Mouse (Mus musculus): Measurements from ENCODE around the gene Igfbp1. TPM values are rescaled to one million over a fixed set of nuclear protein-coding genes. Genes with fewer than 3 reads are reported as not detected.

The Igfbp1 gene
- polyA plus RNA-seq (2015; fragmentation: Nextera tagmentation; extraction: Ambion mirVana) = 3.3 and 6.4 TPM in 2 replicates

DNA sequence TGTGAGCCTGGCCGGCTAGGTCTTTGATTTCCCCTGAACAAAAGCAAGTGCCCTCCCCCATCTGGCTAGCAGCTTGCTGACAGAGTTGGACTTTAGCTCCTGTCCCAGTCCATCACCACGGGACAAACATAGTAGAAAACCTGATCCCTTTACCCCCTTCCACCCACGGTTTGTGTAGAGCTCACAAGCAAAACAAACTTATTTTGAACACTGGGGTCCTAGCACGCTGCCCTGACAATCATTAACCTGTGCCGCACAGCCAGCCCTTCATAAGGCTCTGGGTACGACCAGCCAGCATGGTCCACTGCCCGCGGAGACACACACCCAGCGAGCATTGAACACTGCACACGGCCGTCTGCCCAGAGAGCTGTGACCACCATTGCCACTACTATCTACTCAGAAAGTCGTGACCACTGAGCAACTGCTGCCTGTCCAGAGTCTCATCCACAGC lies at the start of gene Igfbp1:
Gene Igfbp1 (plus strand): TSS at position 292 of the 451 bp plus-strand sequence.
- Histone ChIP-seq H3K9ac (ENCODE audit: low read depth, low read length) (no peak within 1 kb of the TSS), H3K9me3 (ENCODE audit: control insufficient read depth, low read length) (no peaks in the 10 kb centered on the region), H3K4me3 (ENCODE audit: low read length) (no peak within 1 kb of the TSS), H3K27ac (ENCODE audit: low read length) (no peak within 1 kb of the TSS), H3K36me3 (ENCODE audit: control insufficient read depth, insufficient read depth, low read length) (no peaks in the 10 kb centered on the region), H3K4me2 (ENCODE audit: low read depth, low read length) (no peak within 1 kb of the TSS), H3K27me3 (replicated peaks; ENCODE audit: control insufficient read depth, insufficient read depth, low read length) (no peaks in the 10 kb centered on the region), H3K4me1 (ENCODE audit: control insufficient read depth, insufficient read depth, low read length) (peaks cover 6% of the 10 kb centered on the region; the same call in 1 of the 2 replicates)
- WGBS = 45% methylated on average over 12 of the region's 12 CpGs
- ATAC-seq = peak; percentile 60

DNA sequence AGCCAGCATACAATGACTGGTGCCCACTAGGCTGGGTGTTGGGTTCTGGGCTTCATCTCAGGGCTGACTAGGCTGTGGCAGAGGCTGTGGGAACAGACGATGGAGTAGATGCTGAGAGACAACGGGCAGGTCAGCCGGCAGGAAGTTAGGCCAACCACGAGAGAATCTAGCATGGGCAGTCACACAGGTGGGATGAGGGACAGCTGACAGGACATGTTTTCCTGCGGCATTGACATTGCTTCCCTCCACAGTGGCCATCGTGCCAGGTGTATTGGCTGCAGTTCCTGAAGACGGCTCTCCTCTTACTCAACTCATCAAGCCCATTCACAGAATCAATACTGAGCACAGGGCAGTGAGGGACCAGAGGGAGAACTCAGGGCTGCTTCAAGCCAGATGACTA lies 49.6 kb upstream of the Igfbp1 start:
- H3K9me3 ChIP-seq (ENCODE audit: control insufficient read depth, low read length) = no peaks in the 10 kb centered on the region
- WGBS = 92% methylated on average over 7 of the region's 7 CpGs
- no peak overlapping the region for H3K27ac ChIP-seq (ENCODE audit: low read length)
- no peak overlapping the region for H3K4me3 ChIP-seq (ENCODE audit: low read length)
- no peak for ATAC-seq
- H3K9ac ChIP-seq (ENCODE audit: low read depth, low read length) = no peak overlapping the region
- H3K36me3 ChIP-seq (ENCODE audit: control insufficient read depth, insufficient read depth, low read length) = no peaks in the 10 kb centered on the region
- H3K4me2 ChIP-seq (ENCODE audit: low read depth, low read length) = no peak overlapping the region
- H3K27me3 ChIP-seq (replicated peaks; ENCODE audit: control insufficient read depth, insufficient read depth, low read length) = no peaks in the 10 kb centered on the region
- no peaks in the 10 kb centered on the region for H3K4me1 ChIP-seq (ENCODE audit: control insufficient read depth, insufficient read depth, low read length)

DNA sequence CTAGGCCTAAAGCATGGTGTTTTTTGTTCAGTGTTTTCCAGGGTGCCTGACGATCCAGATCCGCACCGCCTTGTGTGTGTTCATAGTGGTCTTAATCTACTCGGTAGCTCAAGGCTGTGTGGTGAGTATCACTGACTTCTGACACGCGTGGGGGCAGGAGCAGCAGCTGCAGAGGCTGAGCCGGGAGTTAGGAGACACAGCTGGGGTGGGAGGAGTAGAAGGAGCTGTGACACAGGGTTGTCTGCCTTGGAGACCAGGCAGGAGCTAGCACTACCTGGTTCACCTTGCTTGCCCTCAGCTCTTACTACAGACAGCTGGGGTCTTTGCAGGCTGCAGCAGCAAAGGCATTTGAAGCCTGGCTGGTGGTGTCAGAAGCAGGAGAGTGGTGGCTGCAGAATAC lies 48.1 kb upstream of the Igfbp1 start:
- no peaks in the 10 kb centered on the region for H3K9me3 ChIP-seq (ENCODE audit: control insufficient read depth, low read length)
- H3K27me3 ChIP-seq (replicated peaks; ENCODE audit: control insufficient read depth, insufficient read depth, low read length) = no peaks in the 10 kb centered on the region
- ATAC-seq = no peak
- H3K4me3 ChIP-seq (ENCODE audit: low read length) = no peak overlapping the region
- WGBS = 68% methylated on average over 7 of the region's 7 CpGs
- H3K9ac ChIP-seq (ENCODE audit: low read depth, low read length) = no peak overlapping the region
- H3K27ac ChIP-seq (ENCODE audit: low read length) = no peak overlapping the region
- H3K36me3 ChIP-seq (ENCODE audit: control insufficient read depth, insufficient read depth, low read length) = no peaks in the 10 kb centered on the region
- no peaks in the 10 kb centered on the region for H3K4me1 ChIP-seq (ENCODE audit: control insufficient read depth, insufficient read depth, low read length)
- no peak overlapping the region for H3K4me2 ChIP-seq (ENCODE audit: low read depth, low read length)

DNA sequence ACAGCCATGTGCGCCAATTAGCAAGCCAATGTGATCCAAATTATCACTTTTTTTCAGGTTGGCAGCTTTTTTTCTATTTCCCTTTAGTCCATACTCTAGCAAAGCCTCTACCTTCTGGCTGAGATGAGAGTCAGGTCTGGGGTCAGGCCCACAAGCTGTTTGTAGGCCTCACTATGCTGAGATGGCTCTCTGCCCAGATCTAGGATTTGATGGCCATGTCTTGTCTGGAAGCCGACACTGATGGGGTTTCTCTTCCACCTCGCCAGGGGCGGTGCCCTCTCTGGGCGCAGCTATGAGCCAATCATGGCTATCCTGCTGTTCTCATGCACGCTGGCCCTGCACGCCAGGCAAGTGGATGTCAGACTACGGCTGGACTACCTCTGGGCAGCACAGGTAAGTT lies 47.1 kb upstream of the Igfbp1 start:
- no peak overlapping the region for H3K4me2 ChIP-seq (ENCODE audit: low read depth, low read length)
- H3K9ac ChIP-seq (ENCODE audit: low read depth, low read length) = no peak overlapping the region
- 90% methylated on average over 8 of the region's 8 CpGs for WGBS
- H3K9me3 ChIP-seq (ENCODE audit: control insufficient read depth, low read length) = no peaks in the 10 kb centered on the region
- H3K36me3 ChIP-seq (ENCODE audit: control insufficient read depth, insufficient read depth, low read length) = no peaks in the 10 kb centered on the region
- no peaks in the 10 kb centered on the region for H3K4me1 ChIP-seq (ENCODE audit: control insufficient read depth, insufficient read depth, low read length)
- H3K4me3 ChIP-seq (ENCODE audit: low read length) = no peak overlapping the region
- no peak for ATAC-seq
- no peak overlapping the region for H3K27ac ChIP-seq (ENCODE audit: low read length)
- H3K27me3 ChIP-seq (replicated peaks; ENCODE audit: control insufficient read depth, insufficient read depth, low read length) = no peaks in the 10 kb centered on the region

DNA sequence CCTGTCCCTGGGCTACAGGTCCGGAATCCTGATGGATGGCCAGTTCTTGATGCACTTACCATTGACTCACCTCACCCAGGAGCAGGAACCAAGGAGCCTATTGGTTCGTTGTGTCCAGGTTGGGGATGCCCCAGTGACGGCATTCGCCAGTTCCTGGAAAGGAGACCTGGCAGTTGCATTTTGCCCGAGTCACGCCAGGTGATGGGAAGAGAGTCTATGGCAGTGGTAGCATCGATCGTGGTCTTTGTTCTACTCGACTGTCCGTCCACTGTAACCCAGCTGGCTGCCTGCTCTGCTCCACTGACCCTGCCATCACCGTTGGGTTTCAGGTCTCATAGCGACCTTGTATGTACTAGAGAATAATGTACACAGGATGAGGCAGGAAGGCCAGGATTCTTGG lies 45.2 kb upstream of the Igfbp1 start:
- H3K9me3 ChIP-seq (ENCODE audit: control insufficient read depth, low read length) = no peaks in the 10 kb centered on the region
- 93% methylated on average over 12 of the region's 12 CpGs for WGBS
- no peaks in the 10 kb centered on the region for H3K4me1 ChIP-seq (ENCODE audit: control insufficient read depth, insufficient read depth, low read length)
- H3K27ac ChIP-seq (ENCODE audit: low read length) = no peak overlapping the region
- H3K36me3 ChIP-seq (ENCODE audit: control insufficient read depth, insufficient read depth, low read length) = no peaks in the 10 kb centered on the region
- ATAC-seq = no peak
- no peak overlapping the region for H3K9ac ChIP-seq (ENCODE audit: low read depth, low read length)
- H3K4me2 ChIP-seq (ENCODE audit: low read depth, low read length) = no peak overlapping the region
- H3K4me3 ChIP-seq (ENCODE audit: low read length) = no peak overlapping the region
- no peaks in the 10 kb centered on the region for H3K27me3 ChIP-seq (replicated peaks; ENCODE audit: control insufficient read depth, insufficient read depth, low read length)

DNA sequence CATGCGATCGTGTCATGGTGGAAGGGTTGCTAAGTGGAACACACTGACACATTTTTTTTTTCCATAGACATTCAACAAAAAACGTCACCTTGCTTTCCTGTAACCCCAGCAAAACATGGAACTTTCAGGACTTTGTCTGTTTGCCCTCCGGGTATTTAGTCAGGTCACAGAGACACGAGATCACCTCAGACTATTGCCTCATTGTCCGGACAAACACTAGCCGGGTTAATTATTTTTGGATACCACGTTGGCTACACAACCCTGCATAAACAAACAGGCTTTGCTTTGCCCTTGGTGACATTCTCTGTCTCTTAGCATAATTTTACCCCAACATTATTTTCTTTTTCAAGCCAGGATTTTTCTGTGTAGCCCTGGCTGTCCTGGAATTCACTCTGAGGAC lies 44.5 kb upstream of the Igfbp1 start:
- Histone ChIP-seq H3K4me1 (ENCODE audit: control insufficient read depth, insufficient read depth, low read length) (no peaks in the 10 kb centered on the region), H3K9me3 (ENCODE audit: control insufficient read depth, low read length) (no peaks in the 10 kb centered on the region), H3K9ac (ENCODE audit: low read depth, low read length) (no peak overlapping the region), H3K4me3 (ENCODE audit: low read length) (no peak overlapping the region), H3K27ac (ENCODE audit: low read length) (no peak overlapping the region), H3K36me3 (ENCODE audit: control insufficient read depth, insufficient read depth, low read length) (no peaks in the 10 kb centered on the region), H3K4me2 (ENCODE audit: low read depth, low read length) (no peak overlapping the region), H3K27me3 (replicated peaks; ENCODE audit: control insufficient read depth, insufficient read depth, low read length) (no peaks in the 10 kb centered on the region)
- WGBS = 68% methylated on average over 8 of the region's 8 CpGs
- no peak for ATAC-seq

DNA sequence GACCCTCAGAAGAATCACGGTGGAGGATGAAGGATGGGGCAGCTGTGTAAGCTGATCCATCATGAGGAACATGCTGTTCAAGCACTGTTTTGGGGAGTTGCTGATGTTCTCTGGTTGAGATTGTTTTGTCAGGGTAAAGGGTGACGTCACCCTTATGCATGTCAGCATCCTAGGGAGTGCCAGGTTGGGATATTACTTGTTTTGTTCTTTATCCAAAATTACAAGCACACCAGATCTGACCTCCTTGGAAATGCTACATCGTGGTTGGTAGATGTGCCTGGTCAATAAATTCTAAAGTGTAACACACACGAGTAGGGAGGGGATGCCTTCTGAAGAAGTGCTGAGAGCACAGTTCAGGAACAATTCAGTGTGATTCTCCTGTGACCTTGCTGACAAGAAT lies 41.2 kb upstream of the Igfbp1 start:
- no peak overlapping the region for H3K4me3 ChIP-seq (ENCODE audit: low read length)
- 47% methylated on average over 4 of the region's 4 CpGs for WGBS
- no peaks in the 10 kb centered on the region for H3K9me3 ChIP-seq (ENCODE audit: control insufficient read depth, low read length)
- ATAC-seq = no peak
- no peaks in the 10 kb centered on the region for H3K36me3 ChIP-seq (ENCODE audit: control insufficient read depth, insufficient read depth, low read length)
- H3K9ac ChIP-seq (ENCODE audit: low read depth, low read length) = no peak overlapping the region
- H3K27ac ChIP-seq (ENCODE audit: low read length) = no peak overlapping the region
- no peaks in the 10 kb centered on the region for H3K27me3 ChIP-seq (replicated peaks; ENCODE audit: control insufficient read depth, insufficient read depth, low read length)
- no peak overlapping the region for H3K4me2 ChIP-seq (ENCODE audit: low read depth, low read length)
- peaks cover 12% of the 10 kb centered on the region for H3K4me1 ChIP-seq (ENCODE audit: control insufficient read depth, insufficient read depth, low read length)

DNA sequence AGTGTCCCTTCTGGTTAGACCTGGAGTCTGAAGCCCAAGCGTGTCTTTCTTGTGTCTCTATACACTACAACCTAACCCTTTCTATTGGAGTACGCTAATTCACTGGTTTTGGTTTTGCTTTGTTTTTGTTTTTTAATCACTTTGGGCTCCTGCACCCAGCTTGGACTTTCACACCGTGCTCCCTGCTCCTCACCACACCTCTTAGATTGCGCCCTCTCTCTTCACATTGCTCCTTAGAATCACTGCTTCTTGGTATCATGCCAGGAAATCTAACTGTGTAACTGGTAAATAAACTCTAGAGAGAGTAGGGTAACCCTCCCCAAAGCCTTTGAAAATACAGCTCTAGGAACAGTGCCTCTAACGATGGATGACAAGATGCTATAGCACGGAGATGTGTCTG lies 39.4 kb upstream of the Igfbp1 start:
- Histone ChIP-seq H3K4me3 (ENCODE audit: low read length) (no peak overlapping the region), H3K27ac (ENCODE audit: low read length) (no peak overlapping the region), H3K9ac (ENCODE audit: low read depth, low read length) (no peak overlapping the region), H3K36me3 (ENCODE audit: control insufficient read depth, insufficient read depth, low read length) (no peaks in the 10 kb centered on the region), H3K9me3 (ENCODE audit: control insufficient read depth, low read length) (no peaks in the 10 kb centered on the region), H3K27me3 (replicated peaks; ENCODE audit: control insufficient read depth, insufficient read depth, low read length) (no peaks in the 10 kb centered on the region), H3K4me1 (ENCODE audit: control insufficient read depth, insufficient read depth, low read length) (peaks cover 12% of the 10 kb centered on the region), H3K4me2 (ENCODE audit: low read depth, low read length) (no peak overlapping the region)
- no peak for ATAC-seq
- WGBS = 86% methylated on average over 6 of the region's 6 CpGs

DNA sequence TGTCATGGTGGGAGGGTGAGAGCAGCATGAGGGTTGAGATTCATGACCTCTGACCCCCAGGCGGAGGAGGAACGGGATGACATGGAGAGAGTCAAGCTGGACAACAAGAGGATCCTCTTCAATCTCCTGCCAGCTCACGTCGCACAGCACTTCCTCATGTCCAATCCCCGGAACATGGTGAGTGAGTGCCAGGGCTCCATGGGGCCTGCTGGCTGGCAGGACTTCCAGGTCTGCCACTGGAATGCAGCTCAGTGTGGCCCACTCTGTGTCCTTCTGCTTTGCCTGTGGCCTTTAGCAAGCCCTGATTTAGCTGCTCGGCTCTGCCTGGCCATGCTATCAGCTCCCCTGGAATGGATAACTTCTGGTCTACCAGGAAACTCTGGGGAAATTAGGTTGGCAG lies 37.4 kb upstream of the Igfbp1 start:
- peaks cover 12% of the 10 kb centered on the region for H3K4me1 ChIP-seq (ENCODE audit: control insufficient read depth, insufficient read depth, low read length)
- no peaks in the 10 kb centered on the region for H3K36me3 ChIP-seq (ENCODE audit: control insufficient read depth, insufficient read depth, low read length)
- WGBS = 70% methylated on average over 6 of the region's 6 CpGs
- no peak overlapping the region for H3K4me3 ChIP-seq (ENCODE audit: low read length)
- no peaks in the 10 kb centered on the region for H3K9me3 ChIP-seq (ENCODE audit: control insufficient read depth, low read length)
- ATAC-seq = peak; percentile 44; the same call in 1 of the 2 replicates
- no peaks in the 10 kb centered on the region for H3K27me3 ChIP-seq (replicated peaks; ENCODE audit: control insufficient read depth, insufficient read depth, low read length)
- no peak overlapping the region for H3K4me2 ChIP-seq (ENCODE audit: low read depth, low read length)
- peak overlapping the region; percentile 78 for H3K27ac ChIP-seq (ENCODE audit: low read length)
- H3K9ac ChIP-seq (ENCODE audit: low read depth, low read length) = no peak overlapping the region

DNA sequence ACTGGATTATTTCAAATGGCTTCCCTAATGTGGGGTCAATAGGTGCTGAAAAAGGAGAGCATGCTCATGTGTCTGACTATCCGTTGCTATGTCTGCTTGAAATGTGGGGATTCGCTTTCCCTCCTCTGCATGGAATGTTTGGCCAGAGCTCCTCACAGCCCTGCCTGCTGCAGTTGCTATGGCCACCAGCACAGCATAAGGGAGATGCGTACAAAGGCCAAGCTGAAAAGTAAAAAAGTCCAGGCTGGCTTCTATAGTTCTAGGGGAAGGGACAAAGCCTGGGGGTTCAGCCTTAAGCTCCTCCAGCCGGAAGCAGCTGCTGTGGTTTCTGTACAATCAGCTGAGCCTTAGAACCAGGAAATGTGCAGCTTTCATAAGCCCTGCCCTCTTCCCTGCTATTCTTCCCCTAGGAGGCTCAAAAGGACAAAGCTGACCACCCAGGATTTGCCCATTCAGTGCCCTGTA lies 36.9 kb upstream of the Igfbp1 start:
- peaks cover 12% of the 10 kb centered on the region for H3K4me1 ChIP-seq (ENCODE audit: control insufficient read depth, insufficient read depth, low read length)
- no peaks in the 10 kb centered on the region for H3K27me3 ChIP-seq (replicated peaks; ENCODE audit: control insufficient read depth, insufficient read depth, low read length)
- WGBS = 30% methylated on average over 4 of the region's 4 CpGs
- no peaks in the 10 kb centered on the region for H3K9me3 ChIP-seq (ENCODE audit: control insufficient read depth, low read length)
- H3K27ac ChIP-seq (ENCODE audit: low read length) = peak overlapping the region; percentile 78
- peak; percentile 89 for ATAC-seq
- H3K9ac ChIP-seq (ENCODE audit: low read depth, low read length) = no peak overlapping the region
- H3K36me3 ChIP-seq (ENCODE audit: control insufficient read depth, insufficient read depth, low read length) = no peaks in the 10 kb centered on the region
- no peak overlapping the region for H3K4me3 ChIP-seq (ENCODE audit: low read length)
- H3K4me2 ChIP-seq (ENCODE audit: low read depth, low read length) = no peak overlapping the region

All from intestine, embryonic 16.5 days (tissue).